Mouse (Mus musculus) Patski (cell line): ENCODE results near the gene Irf2bp2. TPM values are rescaled to one million over a fixed set of nuclear protein-coding genes. Genes with fewer than 3 reads are reported as not detected.

Experiments
- ATAC-seq: fragments of 100-300 bp; one replicate; pipeline ENCODE4 v1.8.0; 2021
- CTCF ChIA-PET: fragments of 350-600 bp; sonication (Branson Sonifier 250); formaldehyde crosslinking; loops from one replicate; lab custom pipeline; 2022; ENCODE audit warnings: inconsistent platforms; lab: Charles Lee
- POLR2A ChIA-PET: fragments of 350-600 bp; sonication (Branson Sonifier 250); formaldehyde crosslinking; loops from one replicate; lab custom pipeline; 2022; ENCODE audit warnings: antibody characterized with exemption, inconsistent platforms; lab: Charles Lee
- DNase-seq: peaks from one replicate; pipeline ENCODE4 v3.0.0-alpha.2; 2011; ENCODE audit warnings: low read depth, low spot score
- H3K27me3 ChIP-seq: fragments of 371-371 bp; one replicate; pipeline ENCODE4 v1.5.1; 2021
- CTCF ChIP-seq: fragments of 100-300 bp; IDR thresholded peaks from one replicate; pipeline ENCODE4 v1.5.1; 2021
- in situ Hi-C: fragments of 300-500 bp; cut with MboI; formaldehyde crosslinking; loops from 3 replicates; pipeline ENCODE4 v1.11.1; 2018; ENCODE audit warnings: low pct_unique_long_range_greater_than_20kb, mixed read lengths
- polyA plus RNA-seq: library from polyadenylated mRNA; unstranded; gene quantifications from one replicate; pipeline ENCODE4 v1.2.3, GENCODE M21; 2021

Irf2bp2 gene
- polyA plus RNA-seq, 1 experiment from 2014 or later: 61.2 TPM

- in situ Hi-C loops: loop anchor here (5.0 kb wide), 2 partner anchors 142 to 252 kb away; no protein-coding TSS in a partner anchor
- no peaks in the 10 kb centered on the region for H3K27me3 ChIP-seq
- POLR2A ChIA-PET: interaction anchor here (0.8 to 5.0 kb wide), 14 partner anchors 37 to 325 kb away, joined by 3 to 38 read pairs (median 4); no protein-coding TSS in a partner anchor
- TF ChIP-seq CTCF: no peak
- CTCF ChIA-PET: interaction anchor here (0.8 to 1.6 kb wide), 9 partner anchors 29 to 257 kb away, joined by 3 to 5 read pairs (median 3); no protein-coding TSS in a partner anchor
- ATAC-seq (no peak), DNase-seq (no peak)
Measured at GRCm38 (mm10) chr8:126595204-126596061, 1.6 kb upstream of the Irf2bp2 start.

GRCm38 (mm10) chr8:126594481-126595000, 755 bp upstream of the Irf2bp2 start:
- ATAC-seq (peak; percentile 68), DNase-seq (no peak)
- ChIA-PET POLR2A (interaction anchor here (0.6 to 5.0 kb wide), 12 partner anchors 55 to 326 kb away, joined by 3 to 38 read pairs (median 4); no protein-coding TSS in a partner anchor), CTCF (interaction anchor here (0.9 to 1.6 kb wide), 5 partner anchors 46 to 254 kb away, joined by 3 read pairs; no protein-coding TSS in a partner anchor)
- in situ Hi-C loops: no loop called here
- no peak for TF ChIP-seq CTCF
- no peaks in the 10 kb centered on the region for H3K27me3 ChIP-seq

GRCm38 (mm10) chr8:126592771-126593571, 815 bp downstream of the Irf2bp2 start:
- DNase-seq (no peak), ATAC-seq (no peak)
- in situ Hi-C loops: no loop called here
- no peak for TF ChIP-seq CTCF
- no peaks in the 10 kb centered on the region for H3K27me3 ChIP-seq
- POLR2A ChIA-PET: interaction anchor here (0.6 to 5.0 kb wide), 18 partner anchors 11 to 327 kb away, joined by 3 to 38 read pairs (median 4); no protein-coding TSS in a partner anchor
- CTCF ChIA-PET: interaction anchor here (1.0 to 1.7 kb wide), 4 partner anchors 10 to 256 kb away, joined by 3 to 6 read pairs (median 5); no protein-coding TSS in a partner anchor

GRCm38 (mm10) chr8:126592381-126592770, 1.4 kb downstream of the Irf2bp2 start:
- no peak for TF ChIP-seq CTCF
- no peak for DNase-seq

GRCm38 (mm10) chr8:126591821-126592268, 1.9 kb downstream of the Irf2bp2 start:
- no peak for ATAC-seq
- no peaks in the 10 kb centered on the region for H3K27me3 ChIP-seq
- POLR2A ChIA-PET: interaction anchor here (0.7 to 5.0 kb wide), 11 partner anchors 25 to 329 kb away, joined by 3 to 38 read pairs (median 3); no protein-coding TSS in a partner anchor
- in situ Hi-C loops: no loop called here
- CTCF ChIA-PET: interaction anchor here (0.6 to 1.7 kb wide), 5 partner anchors 11 to 258 kb away, joined by 3 to 6 read pairs (median 4); no protein-coding TSS in a partner anchor
- no peak for TF ChIP-seq CTCF
- DNase-seq: no peak

More at GRCm38 (mm10) chr8:126592381-126592770, 1.4 kb downstream of the Irf2bp2 start:
- in situ Hi-C loops: no loop called here
- POLR2A ChIA-PET: interaction anchor here (0.7 to 5.0 kb wide), 14 partner anchors 12 to 328 kb away, joined by 3 to 38 read pairs (median 4); no protein-coding TSS in a partner anchor
- CTCF ChIA-PET: interaction anchor here (1.0 to 1.7 kb wide), 4 partner anchors 11 to 257 kb away, joined by 3 to 6 read pairs (median 5); no protein-coding TSS in a partner anchor
- no peak for ATAC-seq
- no peaks in the 10 kb centered on the region for H3K27me3 ChIP-seq

- no peak for ATAC-seq
- DNase-seq: no peak
- no peaks in the 10 kb centered on the region for H3K27me3 ChIP-seq
- CTCF ChIA-PET: interaction anchor here (0.6 to 1.7 kb wide), 4 partner anchors 12 to 258 kb away, joined by 3 to 6 read pairs (median 5); no protein-coding TSS in a partner anchor
- POLR2A ChIA-PET: interaction anchor here (0.7 to 5.0 kb wide), 7 partner anchors 24 to 256 kb away, joined by 3 to 38 read pairs (median 6); no protein-coding TSS in a partner anchor
- in situ Hi-C loops: no loop called here
- TF ChIP-seq CTCF: no peak
Measured at GRCm38 (mm10) chr8:126591141-126591820, 2.5 kb downstream of the Irf2bp2 start.

- CTCF ChIA-PET: interaction anchor here (1.7 kb wide), 1 partner anchor 259 kb away, joined by 3 read pairs; no protein-coding TSS in a partner anchor
- in situ Hi-C loops: no loop called here
- no peak for DNase-seq
- ATAC-seq: no peak
- POLR2A ChIA-PET: interaction anchor here (0.6 to 1.3 kb wide), 6 partner anchors 26 to 260 kb away, joined by 3 to 6 read pairs (median 4); no protein-coding TSS in a partner anchor
- no peaks in the 10 kb centered on the region for H3K27me3 ChIP-seq
- TF ChIP-seq CTCF: no peak
Measured at GRCm38 (mm10) chr8:126590599-126590998, 3.2 kb downstream of the Irf2bp2 start.

- ATAC-seq (no peak), DNase-seq (no peak)
- ChIA-PET POLR2A (interaction anchor here (0.6 to 1.3 kb wide), 8 partner anchors 25 to 261 kb away, joined by 3 to 6 read pairs (median 4); no protein-coding TSS in a partner anchor), CTCF (interaction anchor here (1.7 kb wide), 1 partner anchor 259 kb away, joined by 3 read pairs; no protein-coding TSS in a partner anchor)
- H3K27me3 ChIP-seq: no peaks in the 10 kb centered on the region
- in situ Hi-C loops: no loop called here
- TF ChIP-seq CTCF: no peak
Measured at GRCm38 (mm10) chr8:126590024-126590529, 3.7 kb downstream of the Irf2bp2 start.
